Mouse (Mus musculus) bone marrow, adult 2 months (tissue): ENCODE results near the gene Cacfd1. TPM values are rescaled to one million over a fixed set of nuclear protein-coding genes. Genes with fewer than 3 reads are reported as not detected.

Experiments
- H3K27ac ChIP-seq: fragments of 200-500 bp; 2 replicates; pipeline ENCODE4 v1.5.1; 2012; ENCODE audit warnings: low read depth, mild to moderate bottlenecking, control low read depth, inconsistent platforms, low read length; ENCODE audit not compliant: control insufficient read depth, poor library complexity, insufficient read depth
- H3K4me1 ChIP-seq: fragments of 200-500 bp; 2 replicates; pipeline ENCODE4 v1.6.1; 2011; ENCODE audit warnings: low read length; ENCODE audit not compliant: control insufficient read depth, insufficient read depth
- H3K4me3 ChIP-seq: fragments of 200-500 bp; replicated peaks from 2 replicates; pipeline ENCODE3; 2011; ENCODE audit warnings: mild to moderate bottlenecking, low read depth, low read length, control low read depth; ENCODE audit not compliant: control insufficient read depth
- CTCF ChIP-seq: fragments of 200-500 bp; IDR thresholded peaks from 2 replicates; pipeline ENCODE4 v1.5.1; 2011; ENCODE audit warnings: low read length, control low read depth; ENCODE audit not compliant: control insufficient read depth, insufficient read depth
- POLR2A ChIP-seq: fragments of 200-500 bp; IDR thresholded peaks from 2 replicates; pipeline ENCODE4 v1.6.1; 2011; ENCODE audit warnings: low read depth, mild to moderate bottlenecking, control low read depth, low read length, borderline replicate concordance; ENCODE audit not compliant: control insufficient read depth
- WGBS: fragments of 180-500 bp; shearing (Covaris S2); methylation state at CpG from one replicate; pipeline ENCODE4 v1.1.7; 2018; 5-methylcytosine and 5-hydroxymethylcytosine counted together
- polyA plus RNA-seq: library from polyadenylated mRNA; stranded (reverse); fragments of >200 nt; gene quantifications from 2 replicates; pipeline ENCODE4 v1.2.4, GENCODE M21; 2011; ENCODE audit warnings: low replicate concordance; ENCODE audit not compliant: missing spikeins, insufficient read depth, insufficient read length

Gene Cacfd1
- polyA plus RNA-seq, 1 experiment: 20.8 TPM

- Histone ChIP-seq H3K4me3 (no peak overlapping the region), H3K4me1 (no peaks in the 10 kb centered on the region), H3K27ac (no peak overlapping the region)
- 78% methylated on average over 5 of the region's 5 CpGs for WGBS
- no peak for TF ChIP-seq CTCF
- no peak for TF ChIP-seq POLR2A
Measured at GRCm38 (mm10) chr2:26984640-26985039, 25.1 kb upstream of the Cacfd1 start.

DNA sequence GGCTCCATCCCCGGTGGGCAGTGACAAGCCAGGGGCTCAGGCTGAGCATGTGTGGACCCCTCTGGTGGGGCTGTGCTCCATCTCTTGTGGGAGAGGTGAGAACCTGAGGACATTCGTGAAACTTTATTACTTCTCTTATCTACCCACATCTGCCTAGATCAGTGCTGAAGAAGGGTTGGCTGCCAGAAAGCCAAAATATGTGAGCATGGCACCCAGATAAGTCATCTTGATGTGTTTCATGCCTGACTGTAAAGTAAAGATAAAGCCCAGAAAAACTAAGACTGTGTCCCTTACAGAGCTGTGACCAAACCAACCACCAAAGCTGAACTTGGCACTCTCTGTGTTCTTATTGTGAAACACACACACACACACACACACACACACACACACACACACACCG lies 15.8 kb upstream of the Cacfd1 start:
- 44% methylated on average over 3 of the region's 3 CpGs for WGBS
- Histone ChIP-seq H3K4me1 (no peaks in the 10 kb centered on the region), H3K27ac (no peak overlapping the region), H3K4me3 (no peak overlapping the region)
- TF ChIP-seq CTCF: no peak

DNA sequence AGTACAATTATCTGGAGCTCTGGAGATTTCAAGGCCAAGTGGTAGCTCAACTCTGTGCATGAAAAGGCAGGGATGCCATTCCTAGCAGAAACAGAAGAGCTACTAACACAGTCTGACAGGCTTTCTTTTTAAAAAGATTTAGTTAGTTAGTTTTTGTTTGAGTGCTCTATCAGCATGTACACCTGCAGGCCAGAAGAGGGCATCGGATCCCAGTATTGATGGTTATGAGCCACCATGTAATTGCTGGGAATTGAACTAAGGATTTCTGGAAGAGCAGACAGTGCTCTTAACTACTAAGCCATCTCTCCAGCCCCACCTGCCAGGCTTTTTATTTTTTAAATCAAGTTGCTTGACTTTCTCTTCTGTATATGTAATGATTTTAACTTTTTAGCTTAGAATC lies 12.2 kb upstream of the Cacfd1 start:
- TF ChIP-seq POLR2A (no peak), CTCF (no peak)
- Histone ChIP-seq H3K4me1 (no peaks in the 10 kb centered on the region), H3K4me3 (no peak overlapping the region), H3K27ac (no peak overlapping the region)
- WGBS: 76% methylated on average over 1 of the region's 1 CpGs

- TF ChIP-seq POLR2A (no peak), CTCF (no peak)
- H3K4me3 ChIP-seq: no peak overlapping the region
- H3K4me1 ChIP-seq: no peaks in the 10 kb centered on the region
- WGBS: 78% methylated on average over 7 of the region's 7 CpGs
- H3K27ac ChIP-seq: no peak overlapping the region
Measured at GRCm38 (mm10) chr2:26997993-26998392, 11.7 kb upstream of the Cacfd1 start.

- 64% methylated on average over 4 of the region's 4 CpGs for WGBS
- Histone ChIP-seq H3K4me3 (no peak overlapping the region), H3K27ac (no peak overlapping the region), H3K4me1 (peaks cover 4% of the 10 kb centered on the region; the same call in 1 of the 2 replicates)
- TF ChIP-seq POLR2A: no peak
Measured at GRCm38 (mm10) chr2:27006255-27006654, 3.5 kb upstream of the Cacfd1 start.

DNA sequence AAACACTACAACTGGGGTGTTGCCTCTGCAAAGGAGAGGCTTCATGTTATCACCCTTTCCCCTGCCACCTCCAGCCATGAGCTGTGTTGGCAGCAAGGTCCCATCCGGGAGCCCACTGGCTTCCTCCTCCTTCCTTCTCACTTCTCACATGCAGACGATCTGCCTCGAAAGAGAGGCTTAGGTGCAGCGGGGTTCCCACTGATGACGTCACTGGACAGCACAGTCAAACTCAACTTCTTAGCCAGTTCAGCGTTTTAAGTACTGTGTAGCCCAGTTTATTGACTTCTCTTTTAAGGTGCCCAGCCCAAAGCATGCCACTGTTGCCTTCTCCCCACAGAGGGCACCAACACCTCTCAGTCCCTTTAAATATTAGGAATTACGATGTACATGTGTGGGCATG lies 2.0 kb upstream of the Cacfd1 start:
- Histone ChIP-seq H3K4me1 (peaks cover 4% of the 10 kb centered on the region; the same call in 1 of the 2 replicates), H3K4me3 (no peak overlapping the region), H3K27ac (no peak overlapping the region)
- TF ChIP-seq POLR2A (no peak), CTCF (no peak)
- WGBS: 66% methylated on average over 7 of the region's 7 CpGs

GRCm38 (mm10) chr2:27017802-27018201 lies 8.1 kb downstream of the Cacfd1 start:
- Histone ChIP-seq H3K27ac (no peak overlapping the region), H3K4me1 (no peaks in the 10 kb centered on the region), H3K4me3 (no peak overlapping the region)
- TF ChIP-seq POLR2A (no peak), CTCF (peak; percentile 94)
- 45% methylated on average over 5 of the region's 5 CpGs for WGBS

GRCm38 (mm10) chr2:27019530-27019929 lies 9.8 kb downstream of the Cacfd1 start:
- 81% methylated on average over 2 of the region's 2 CpGs for WGBS
- H3K4me1 ChIP-seq: no peaks in the 10 kb centered on the region
- H3K4me3 ChIP-seq: no peak overlapping the region
- TF ChIP-seq CTCF (no peak), POLR2A (no peak)
- H3K27ac ChIP-seq: no peak overlapping the region

DNA sequence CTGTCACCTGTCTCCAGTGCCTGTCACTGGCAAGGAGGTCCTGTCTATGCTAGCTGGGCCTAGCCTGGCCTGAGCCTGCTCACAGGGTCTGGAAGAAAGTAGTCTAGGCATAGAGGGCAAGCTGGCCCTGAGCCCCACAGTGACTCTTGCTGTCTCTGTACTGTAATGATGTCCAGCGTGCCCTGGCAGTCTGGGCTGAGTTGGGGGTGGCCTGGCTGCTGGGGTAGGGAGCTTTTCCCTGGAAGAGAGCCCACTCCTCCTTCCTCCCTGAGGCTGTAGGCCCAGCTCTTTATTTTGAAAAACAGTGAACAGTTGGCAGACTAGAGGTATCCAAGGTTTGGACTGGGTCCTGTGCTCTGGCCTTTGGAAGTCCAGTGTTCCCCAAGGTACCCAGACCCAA lies 11.4 kb downstream of the Cacfd1 start:
- TF ChIP-seq CTCF: no peak
- TF ChIP-seq POLR2A: no peak
- WGBS: 90% methylated on average over 1 of the region's 1 CpGs

More for the DNA sequence above, 11.4 kb downstream of the Cacfd1 start:
- Histone ChIP-seq H3K27ac (no peak overlapping the region), H3K4me1 (no peaks in the 10 kb centered on the region; the same call in 1 of the 2 replicates), H3K4me3 (no peak overlapping the region)
